Mouse (Mus musculus) embryonic fibroblast, embryonic 13.5 days (primary cell): ENCODE data around the gene Ppp2r1b.

Source experiments
- CTCF ChIP-seq: IDR thresholded peaks from 2 replicates; pipeline ENCODE4 v1.5.1; 2011; ENCODE audit warnings: mild to moderate bottlenecking, control low read depth, low read length, moderate library complexity, borderline replicate concordance; ENCODE audit not compliant: insufficient read depth
- POLR2A ChIP-seq: IDR thresholded peaks from 2 replicates; pipeline ENCODE4 v1.6.1; 2011; ENCODE audit warnings: low read depth, mild to moderate bottlenecking, control low read depth, low read length, moderate library complexity

DNA sequence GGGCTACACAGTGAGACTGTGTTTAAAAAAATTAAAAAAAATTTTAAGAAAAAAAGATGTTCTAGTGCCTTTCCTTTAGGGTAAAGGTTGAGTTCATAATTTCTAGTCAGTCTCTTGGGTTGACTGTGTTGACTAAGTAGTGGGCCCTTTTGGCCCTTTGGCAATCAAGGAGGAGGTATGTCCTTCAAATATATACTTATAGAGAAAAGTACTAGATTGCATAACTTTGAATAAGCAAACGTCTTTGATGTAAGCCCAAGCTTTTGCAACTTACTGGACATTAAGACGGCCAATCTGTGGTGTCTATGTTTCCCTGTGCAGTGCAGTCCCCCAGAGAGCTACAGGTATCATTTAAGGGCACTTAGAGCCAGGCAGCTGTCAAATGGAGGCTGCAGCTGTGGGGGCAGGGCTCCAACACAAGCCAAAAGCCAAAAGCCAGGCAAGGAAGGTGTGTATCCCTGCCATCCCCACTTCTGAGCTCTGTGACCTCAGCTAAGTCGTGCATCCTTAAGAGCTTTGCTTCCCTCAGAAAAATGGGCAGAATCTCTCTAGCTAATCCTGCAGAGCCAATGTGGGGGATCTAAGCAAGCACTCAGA is 45.5 kb downstream of the Ppp2r1b start:
- no peak for TF ChIP-seq CTCF
- no peak for TF ChIP-seq POLR2A
